Mouse (Mus musculus) spleen, adult 2 months (tissue): ENCODE data around the gene Tmprss13. TPM values are rescaled to one million over a fixed set of nuclear protein-coding genes. Genes with fewer than 3 reads are reported as not detected.

Experiments
- DNase-seq, 2 experiments: peaks; one replicate each; pipeline versions ENCODE4 v3.0.0 to v3.0.0-alpha.2; 2012 to 2021; ENCODE audit warnings: low spot score in 2 of 2, low read depth in 1 of 2
- H3K27ac ChIP-seq: fragments of 200-500 bp; 2 replicates; pipeline ENCODE4 v1.5.1; 2012; ENCODE audit warnings: low read length, inconsistent platforms; ENCODE audit not compliant: insufficient read depth
- H3K27me3 ChIP-seq: fragments of 200-500 bp; 2 replicates; pipeline ENCODE4 v1.6.1; 2012; ENCODE audit warnings: mild to moderate bottlenecking, moderate library complexity, low read length, inconsistent platforms; ENCODE audit not compliant: control insufficient read depth, insufficient read depth
- H3K36me3 ChIP-seq: fragments of 200-500 bp; 2 replicates; pipeline ENCODE4 v1.6.1; 2012; ENCODE audit warnings: mild to moderate bottlenecking, low read length, inconsistent platforms; ENCODE audit not compliant: control insufficient read depth, insufficient read depth
- H3K4me1 ChIP-seq: fragments of 200-500 bp; 2 replicates; pipeline ENCODE4 v1.6.1; 2011; ENCODE audit warnings: inconsistent platforms; ENCODE audit not compliant: control insufficient read depth, insufficient read depth, insufficient read length
- H3K4me3 ChIP-seq: fragments of 200-500 bp; 2 replicates; pipeline ENCODE4 v1.5.1; 2011; ENCODE audit warnings: mild to moderate bottlenecking, inconsistent platforms; ENCODE audit not compliant: insufficient read depth, insufficient read length; ENCODE audit errors: extremely low read depth
- CTCF ChIP-seq: fragments of 200-500 bp; IDR thresholded peaks from 2 replicates; pipeline ENCODE4 v1.5.1; 2011; ENCODE audit warnings: mild to moderate bottlenecking, inconsistent platforms; ENCODE audit not compliant: insufficient read depth, insufficient read length, insufficient replicate concordance; ENCODE audit errors: extremely low read depth
- POLR2A ChIP-seq: fragments of 200-500 bp; IDR thresholded peaks from 2 replicates; pipeline ENCODE4 v1.6.1; 2011; ENCODE audit warnings: low read depth, low read length, inconsistent platforms
- whole genome bisulfite sequencing: fragments of 180-500 bp; shearing (Covaris S2); methylation state at CpG from one replicate; pipeline ENCODE4 v1.1.7; 2018; 5-methylcytosine and 5-hydroxymethylcytosine counted together
- polyA plus RNA-seq: library from polyadenylated mRNA; depleted of rRNA; stranded (reverse); fragments of >200 nt; gene quantifications from 2 replicates; pipeline ENCODE4 v1.2.3, GENCODE M21; 2012

The Tmprss13 gene
- polyA plus RNA-seq, 1 experiment = 0.20 TPM

DNA sequence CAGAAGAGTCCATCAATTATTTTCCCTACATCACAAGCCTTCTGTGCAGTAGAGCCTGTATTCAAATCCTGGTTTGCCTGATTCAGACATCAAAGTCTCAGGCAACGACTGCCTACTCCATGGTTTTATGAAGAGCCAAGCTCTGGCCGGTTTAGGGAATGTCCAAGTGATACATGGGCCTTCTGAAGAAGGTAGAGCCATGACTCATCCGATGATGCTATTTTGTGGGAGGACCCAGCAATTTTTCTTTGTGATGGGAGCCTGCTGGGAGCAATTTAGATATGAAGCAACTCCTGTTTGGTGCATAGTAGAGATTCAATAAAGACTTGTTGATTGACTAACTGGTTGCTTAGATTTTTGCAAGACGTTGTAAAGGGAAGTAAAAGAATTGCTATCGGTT lies 10.4 kb upstream of the Tmprss13 start:
- no peaks in the 10 kb centered on the region for H3K27me3 ChIP-seq

DNA sequence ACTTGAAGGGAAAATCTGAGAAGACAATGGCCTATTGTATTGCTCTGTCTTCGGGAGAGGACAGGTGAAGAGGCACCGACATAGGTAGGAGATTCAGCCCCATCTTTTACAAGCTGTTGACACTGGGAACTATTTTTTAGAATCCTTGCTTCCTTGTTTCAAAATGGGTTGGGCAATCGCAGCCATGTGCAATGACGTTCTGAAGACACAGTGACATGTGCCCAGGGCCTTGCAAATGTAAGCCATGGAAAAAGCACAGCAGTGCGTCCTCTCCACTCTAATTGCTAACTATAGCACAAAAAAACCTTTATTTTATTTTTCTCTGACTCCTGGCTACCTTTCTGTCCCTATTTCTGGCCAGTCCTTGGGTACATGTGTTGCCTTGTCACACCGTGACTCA lies 7.0 kb upstream of the Tmprss13 start:
- no peak overlapping the region for H3K4me3 ChIP-seq
- no peaks in the 10 kb centered on the region for H3K36me3 ChIP-seq
- no peak overlapping the region for H3K27ac ChIP-seq
- DNase-seq = no peak
- WGBS = 80% methylated on average over 6 of the region's 6 CpGs
- no peaks in the 10 kb centered on the region for H3K4me1 ChIP-seq
- TF ChIP-seq POLR2A = no peak
- no peak for TF ChIP-seq CTCF
- H3K27me3 ChIP-seq = no peaks in the 10 kb centered on the region

More for the DNA sequence above, 10.4 kb upstream of the Tmprss13 start:
- WGBS = 89% methylated on average over 5 of the region's 5 CpGs
- H3K36me3 ChIP-seq = no peaks in the 10 kb centered on the region
- H3K4me3 ChIP-seq = no peak overlapping the region
- H3K27ac ChIP-seq = no peak overlapping the region
- no peak for DNase-seq
- no peaks in the 10 kb centered on the region for H3K4me1 ChIP-seq
- no peak for TF ChIP-seq CTCF
- no peak for TF ChIP-seq POLR2A

DNA sequence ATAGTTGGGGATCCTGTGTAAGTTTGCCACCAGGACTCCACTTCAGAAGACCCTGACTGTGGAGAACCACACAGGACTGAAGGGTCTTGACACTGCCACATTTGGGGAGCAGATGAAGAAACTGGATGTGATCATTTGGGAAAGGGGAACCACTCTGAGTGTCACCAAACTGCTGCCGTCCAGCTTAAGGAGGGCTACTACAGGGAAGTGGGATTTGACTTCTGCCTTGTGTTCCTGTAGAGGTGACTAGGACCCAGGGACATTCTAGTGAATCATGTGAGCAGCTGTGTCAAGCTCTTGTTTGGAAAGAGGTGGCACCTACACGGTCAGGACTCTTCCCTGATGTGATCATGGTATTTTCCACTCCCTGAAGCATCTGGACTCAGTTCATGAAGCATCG lies 5.0 kb upstream of the Tmprss13 start:
- TF ChIP-seq POLR2A (no peak), CTCF (no peak)
- Histone ChIP-seq H3K36me3 (no peaks in the 10 kb centered on the region), H3K4me1 (no peaks in the 10 kb centered on the region), H3K27ac (no peak overlapping the region), H3K27me3 (no peaks in the 10 kb centered on the region), H3K4me3 (no peak overlapping the region)
- WGBS = 59% methylated on average over 3 of the region's 3 CpGs
- no peak for DNase-seq

DNA sequence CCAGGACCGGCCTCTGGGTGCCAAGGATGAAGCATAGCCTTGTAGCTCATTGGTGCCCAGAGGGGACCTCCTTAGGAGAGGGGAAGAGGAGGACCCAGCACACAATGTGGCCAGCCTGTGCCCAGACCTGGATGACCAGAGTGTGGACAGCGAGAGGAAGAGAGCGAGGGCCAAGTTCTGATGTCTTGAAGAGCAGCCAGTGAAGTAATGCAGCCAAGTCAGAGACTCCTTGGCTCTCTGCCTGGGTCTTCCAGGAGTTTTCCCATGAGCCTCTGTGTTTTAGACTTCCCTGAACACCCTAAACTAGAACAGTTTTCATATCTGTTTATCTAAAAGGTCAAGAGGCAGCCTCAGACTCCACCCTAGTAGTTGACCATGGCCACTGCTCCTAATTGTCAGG lies 1.3 kb upstream of the Tmprss13 start:
- DNase-seq = no peak
- TF ChIP-seq POLR2A (no peak), CTCF (no peak)
- Histone ChIP-seq H3K27me3 (no peaks in the 10 kb centered on the region), H3K36me3 (no peaks in the 10 kb centered on the region), H3K4me1 (no peaks in the 10 kb centered on the region), H3K27ac (no peak overlapping the region), H3K4me3 (no peak overlapping the region)
- WGBS = 80% methylated on average over 3 of the region's 3 CpGs

DNA sequence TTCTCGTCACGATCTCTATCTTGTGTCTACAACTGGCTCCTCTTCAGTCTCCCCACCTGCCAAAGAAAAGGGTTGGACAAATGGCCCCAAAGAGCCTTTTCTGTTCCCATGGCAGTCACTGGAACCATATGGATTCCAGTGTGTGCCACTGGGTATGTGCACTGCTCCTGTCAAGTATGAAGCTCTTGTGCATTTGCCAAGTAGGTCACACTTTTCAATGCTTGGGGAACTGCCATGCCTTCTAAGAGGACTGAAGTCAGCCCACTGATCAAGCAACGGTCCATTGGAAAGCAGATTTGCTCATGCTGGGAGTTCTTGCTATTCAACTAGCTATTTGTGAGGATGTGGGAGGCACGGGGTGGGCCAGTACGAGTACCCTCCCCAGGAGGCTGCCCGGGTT lies 2.6 kb downstream of the Tmprss13 start:
- DNase-seq = no peak
- no peak overlapping the region for H3K4me3 ChIP-seq
- H3K27ac ChIP-seq = no peak overlapping the region
- no peaks in the 10 kb centered on the region for H3K36me3 ChIP-seq
- no peak for TF ChIP-seq POLR2A
- no peaks in the 10 kb centered on the region for H3K4me1 ChIP-seq
- H3K27me3 ChIP-seq = no peaks in the 10 kb centered on the region
- 89% methylated on average over 6 of the region's 6 CpGs for WGBS

DNA sequence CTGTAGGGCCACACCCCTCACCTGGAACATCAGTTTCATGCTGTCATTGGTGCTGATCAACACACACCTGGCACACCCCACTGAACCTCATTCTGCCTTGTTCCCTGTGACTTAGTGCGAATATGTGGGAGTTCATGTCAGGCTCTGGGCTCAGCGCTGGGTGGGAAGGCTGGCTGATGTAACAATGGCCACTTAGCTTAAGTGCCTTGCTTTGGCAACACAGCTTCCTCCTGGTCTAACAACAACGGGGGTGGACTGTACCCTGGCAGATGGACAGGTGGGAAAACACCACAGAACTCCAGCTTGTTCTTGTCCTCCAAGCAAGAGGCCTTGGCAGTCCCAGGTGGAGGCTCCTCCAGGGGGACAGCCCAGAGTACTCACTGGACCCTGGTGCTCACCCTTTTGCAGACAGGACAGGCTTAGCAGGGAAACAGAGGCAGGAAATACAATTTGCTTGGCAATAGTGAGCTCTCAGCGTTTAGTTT lies 3.1 kb downstream of the Tmprss13 start:
- H3K4me1 ChIP-seq = no peaks in the 10 kb centered on the region
- DNase-seq = no peak
- no peak overlapping the region for H3K27ac ChIP-seq
- H3K36me3 ChIP-seq = no peaks in the 10 kb centered on the region
- WGBS = 69% methylated on average over 4 of the region's 4 CpGs
- TF ChIP-seq POLR2A = no peak
- TF ChIP-seq CTCF = no peak
- no peaks in the 10 kb centered on the region for H3K27me3 ChIP-seq
- no peak overlapping the region for H3K4me3 ChIP-seq

DNA sequence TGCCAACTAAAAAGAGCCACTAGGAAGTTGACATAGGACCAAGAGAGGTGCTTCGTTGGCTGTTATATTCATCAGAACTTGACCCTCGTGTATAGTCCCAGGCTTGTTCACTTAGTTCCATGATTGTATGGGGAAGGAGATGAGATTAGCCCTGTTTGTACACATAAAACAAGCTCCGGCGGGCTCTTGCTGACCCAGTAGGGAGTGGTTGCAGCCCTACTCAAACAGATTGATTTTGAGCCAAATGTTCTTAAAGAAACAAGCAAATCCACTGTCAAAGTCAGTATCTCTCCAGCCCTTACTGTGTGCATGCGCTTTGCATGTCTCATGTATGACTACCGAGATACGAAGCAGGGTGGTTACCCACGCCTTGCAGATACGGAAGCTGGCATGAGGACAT lies 7.5 kb downstream of the Tmprss13 start:
- WGBS = 89% methylated on average over 9 of the region's 9 CpGs
- no peaks in the 10 kb centered on the region for H3K27me3 ChIP-seq
- H3K4me3 ChIP-seq = no peak overlapping the region
- H3K27ac ChIP-seq = no peak overlapping the region
- no peak for TF ChIP-seq POLR2A
- no peak for TF ChIP-seq CTCF
- no peaks in the 10 kb centered on the region for H3K36me3 ChIP-seq
- DNase-seq = no peak
- H3K4me1 ChIP-seq = peaks cover 8% of the 10 kb centered on the region; the same call in 1 of the 2 replicates
